Mouse (Mus musculus) neutrophil, adult 59 days (primary cell): ENCODE results near the gene Fancc. TPM values are rescaled to one million over a fixed set of nuclear protein-coding genes. Genes with fewer than 3 reads are reported as not detected.

ENCODE experiments used
- total RNA-seq, 2 experiments: library from RNA; stranded (reverse); gene quantifications; 1 replicate in 1 of 2; 2 replicates in 1 of 2; pipeline ENCODE4 v1.2.4; 2023

Gene Fancc
- 10 to 100 TPM in 1 of 2 experiments, 1 to 10 TPM in 1; 8.7 to 12.7 TPM for total RNA-seq

DNA sequence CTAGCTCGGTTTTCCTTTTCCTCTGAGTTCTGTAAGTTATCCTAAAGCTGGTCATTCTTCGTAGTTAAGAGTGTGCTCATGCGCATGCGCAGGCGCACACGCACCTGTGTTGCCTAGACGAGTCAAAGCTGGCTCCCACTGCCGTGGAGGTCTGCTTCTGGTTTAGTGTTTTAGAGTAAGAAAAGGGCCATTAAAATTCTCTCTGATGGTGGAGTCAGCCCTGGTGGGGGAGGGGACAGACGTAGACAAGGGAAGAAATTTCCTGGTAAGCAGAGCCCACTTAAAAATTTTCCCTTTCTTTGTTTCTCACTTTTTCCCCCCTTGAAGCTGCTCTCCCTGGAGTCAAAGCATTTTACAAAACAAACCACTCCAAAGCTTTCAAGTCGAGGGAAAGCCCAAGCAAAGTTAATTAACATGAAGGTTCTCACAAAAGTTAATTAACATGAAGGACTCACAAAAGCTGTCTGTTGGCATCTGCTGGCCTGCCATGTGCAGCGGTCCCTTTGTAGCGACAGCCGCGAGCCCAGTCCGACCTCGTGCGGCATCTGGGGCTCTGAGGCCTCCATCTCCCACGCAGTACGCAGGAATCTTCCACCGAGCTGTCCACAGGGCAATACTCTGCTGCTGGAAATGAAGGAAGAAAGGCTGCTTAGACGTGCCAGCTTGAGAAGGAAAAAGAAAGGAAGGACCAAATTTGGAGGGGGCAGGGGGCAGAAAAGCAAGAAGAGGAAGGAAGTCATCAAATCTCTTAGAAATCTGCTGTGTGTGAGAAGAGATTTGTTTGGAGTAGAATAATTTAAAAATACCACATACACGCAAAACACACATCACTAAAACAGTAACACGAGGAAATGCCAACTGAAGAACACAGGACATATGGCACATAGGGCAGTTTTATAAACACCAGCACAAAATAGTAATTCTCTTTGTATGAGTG is at the start of gene Fancc:
Gene Fancc, minus strand, starts transcription at position 633 of the 937 bp plus-strand sequence.

Other genes with a start within 250 kb of the Fancc start
- gene Ptch1, start 76.3 kb upstream of the Fancc start, total RNA-seq = 1 to 10 TPM; 2.2 to 3.0 TPM